In genomic region chr2:66180293-66180692, GRCm38 (mm10) we compare ENCODE assay signal across 8 mouse cellular contexts. TPM values are rescaled to one million over a fixed set of nuclear protein-coding genes. Genes with fewer than 3 reads are reported as not detected.
DNase-seq lines count a peak whose midpoint lies in the region; ATAC-seq and TF ChIP-seq lines count a peak whose summit lies in the region.

No protein-coding gene starts in this region.

- no peaks in the 10 kb centered on the region for H3K27me3 ChIP-seq in lung, postnatal 0 days (replicated peaks; ENCODE audit: insufficient read depth, low read length)

- no peak for TF ChIP-seq EP300 in lung, postnatal 0 days (IDR thresholded peaks at IDR 0.05)

- peak; percentile 38 to 51 for DNase-seq in cerebellum, postnatal 14 days
- no peak for DNase-seq in cerebellum, adult 11-12 months
- DNase-seq in adrenal gland, postnatal 25 days = peak; percentile 66
- peak; percentile 55 for DNase-seq in gastrocnemius, postnatal 14 days
- peak; percentile 60 for DNase-seq in kidney, adult 9 months
- peak; percentile 56 for DNase-seq in lung, postnatal 0 days (ENCODE audit: low spot score)
- peak; percentile 67 for DNase-seq in right cerebral cortex, postnatal 4 days
- no peak for DNase-seq in T-cell, adult 2 months (ENCODE audit: low spot score)

- H3K4me3 ChIP-seq in lung, postnatal 0 days (ENCODE audit: low read depth, low read length) = 0 out of 2 replicates have a peak overlapping the region, but pooled peaks have one; percentile 2

- H3K36me3 ChIP-seq in lung, postnatal 0 days (ENCODE audit: insufficient read depth, low read length) = no peaks in the 10 kb centered on the region

- no peak for ATAC-seq in lung, postnatal 0 days

- H3K27ac ChIP-seq in lung, postnatal 0 days (ENCODE audit: low read length) = no peak overlapping the region

- no peaks in the 10 kb centered on the region for H3K9me3 ChIP-seq in lung, postnatal 0 days (ENCODE audit: low read length)

- H3K9ac ChIP-seq in lung, postnatal 0 days (replicated peaks; ENCODE audit: low read depth) = no peak overlapping the region

- TF ChIP-seq CTCF in lung, postnatal 0 days (IDR thresholded peaks at IDR 0.05) = no peak

- peak overlapping the region; percentile 11; the same call in 1 of the 2 replicates for H3K4me2 ChIP-seq in lung, postnatal 0 days (replicated peaks; ENCODE audit: low read depth, low read length)

- H3K4me1 ChIP-seq in lung, postnatal 0 days (ENCODE audit: insufficient read depth, low read depth, low read length) = no peaks in the 10 kb centered on the region

- WGBS in lung, postnatal 0 days = 37% methylated on average over 10 of the region's 10 CpGs

- intact Hi-C loops in gastrocnemius, postnatal 14 days (cut with DNase I; ENCODE audit: low total_unique reads) = loop anchor here (10.0 kb wide), 1 partner anchor 385 kb away; no protein-coding TSS in a partner anchor

RNA-seq across cellular contexts. Expression of gene Galnt3, which starts 55.5 kb away (rescaled TPM):
- 0.73 and 1.7 TPM in 2 replicates for total RNA-seq in adrenal gland, postnatal 25 days (2021)
- not detected for total RNA-seq in gastrocnemius, postnatal 14 days (2021)
- polyA plus RNA-seq in lung, postnatal 0 days (2015; fragmentation: Nextera tagmentation; extraction: Ambion mirVana) = 11.3 and 14.0 TPM in 2 replicates

Comparison
In these comparisons a context has a peak if more than half of its experiments do, and no peak if none do; other contexts are left out.
1. DNase-seq: peak in cerebellum, postnatal 14 days (2 of 2), adrenal gland, postnatal 25 days (single experiment), gastrocnemius, postnatal 14 days (single experiment), kidney, adult 9 months (single experiment), lung, postnatal 0 days (single experiment) and right cerebral cortex, postnatal 4 days (single experiment); none in cerebellum, adult 11-12 months (single experiment) and T-cell, adult 2 months (single experiment).